Mouse (Mus musculus) gastrocnemius, postnatal 10 days (tissue): ENCODE measurements around the gene Schip1. TPM values are rescaled to one million over a fixed set of nuclear protein-coding genes. Genes with fewer than 3 reads are reported as not detected.
A peak's percentile ranks its signal among the peaks of the same experiment; 100 is the strongest.

Source experiments
- DNase-seq: peaks from one replicate; pipeline ENCODE4 v3.0.0; 2021; ENCODE audit warnings: mixed read lengths
- total RNA-seq, 2 experiments: library from RNA; stranded (reverse); gene quantifications; 2 replicates each; pipeline ENCODE4 v1.2.3; 2021

The Schip1 gene
- total RNA-seq, 2 experiments from 2014 or later, result 86.2 to 86.6 TPM

DNA sequence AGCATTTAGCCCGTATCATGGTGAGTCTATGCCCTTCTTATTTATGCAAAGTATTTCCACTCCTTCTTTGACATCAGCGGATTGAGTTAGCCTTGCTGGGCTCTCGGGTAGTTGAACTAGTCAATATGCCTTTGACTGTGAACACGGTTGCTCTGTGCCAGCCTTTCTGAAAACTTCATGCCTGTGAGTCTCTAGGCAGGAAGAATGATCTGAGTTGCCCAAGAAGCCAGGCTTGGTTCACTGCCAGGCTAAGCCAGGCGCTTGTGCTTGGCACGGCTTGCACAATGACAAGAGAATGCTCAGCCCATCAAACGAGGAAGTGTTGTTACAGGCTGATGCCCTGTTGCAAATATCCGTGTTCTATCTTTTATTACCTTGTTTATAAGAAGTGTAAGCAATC lies 499.3 kb downstream of the Schip1 start:
- peak; percentile 49 for DNase-seq

DNA sequence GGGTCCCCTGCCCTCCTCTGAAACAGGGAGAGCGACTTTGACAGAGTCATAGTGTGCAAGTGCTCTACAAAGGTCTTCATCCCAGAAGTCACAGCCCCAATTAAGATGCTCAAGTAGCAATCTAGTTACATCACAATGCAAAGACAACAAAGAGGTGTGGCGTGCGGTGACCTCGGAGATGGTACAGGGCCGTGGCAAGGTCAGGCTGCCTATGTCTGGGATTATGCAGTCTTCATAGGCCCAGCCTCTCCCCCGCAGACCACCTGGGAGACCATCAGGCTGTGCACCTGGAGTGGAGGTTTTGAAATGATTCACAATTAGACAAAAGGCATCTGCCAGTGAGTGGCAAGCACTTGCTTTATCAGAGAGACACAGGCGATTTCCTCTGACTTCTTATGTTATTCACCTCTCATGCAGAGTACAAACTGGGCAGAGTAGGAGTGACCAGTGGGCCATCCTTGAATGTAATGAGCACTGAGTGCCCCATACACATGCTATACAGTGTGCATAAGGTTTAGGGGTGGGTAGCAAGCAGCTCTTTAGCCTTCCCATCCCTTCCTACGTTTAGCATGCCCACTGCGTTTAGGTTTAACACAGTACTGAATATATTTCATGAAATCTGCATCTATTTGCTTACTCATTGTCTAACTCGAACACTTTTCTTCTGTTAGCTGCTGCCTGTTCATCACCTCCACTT lies 500.5 kb downstream of the Schip1 start:
- DNase-seq, result no peak

DNA sequence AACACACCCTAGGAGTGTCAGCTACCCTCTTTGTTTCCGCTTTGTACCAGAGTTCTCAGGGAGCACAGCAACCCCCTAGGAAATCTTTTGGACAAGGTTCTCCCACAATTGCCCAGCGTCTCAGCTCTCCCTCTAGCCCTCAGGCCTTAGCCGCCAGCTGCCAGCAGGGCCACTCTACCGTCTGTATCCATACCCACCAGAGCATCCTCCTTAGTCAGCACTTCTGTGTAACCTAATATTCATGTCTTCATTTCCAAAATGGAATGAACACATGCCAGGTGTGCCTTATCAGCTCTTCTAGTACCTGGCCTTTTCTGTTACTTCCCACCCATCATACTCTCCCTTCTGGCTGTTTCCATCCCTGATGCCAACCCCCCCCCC lies 501.1 kb downstream of the Schip1 start:
- no peak for DNase-seq

DNA sequence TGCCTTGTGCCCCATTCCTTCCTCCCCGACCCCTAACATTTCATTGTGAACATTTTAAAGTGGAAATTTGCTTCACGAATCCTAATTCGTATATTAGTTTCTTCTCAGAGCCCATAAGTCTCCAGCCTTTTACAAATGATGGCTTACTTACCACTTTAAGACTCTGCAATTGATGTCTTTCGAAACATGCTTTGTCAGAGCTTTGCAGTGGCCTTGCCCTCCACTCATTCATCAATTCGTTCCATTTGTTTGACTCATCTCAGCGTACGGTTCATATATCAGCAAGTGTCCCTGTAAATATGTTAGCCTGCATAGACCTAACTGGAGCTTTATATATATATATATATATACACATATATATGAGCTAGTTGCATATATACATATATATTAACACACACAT lies 503.0 kb downstream of the Schip1 start:
- no peak for DNase-seq

DNA sequence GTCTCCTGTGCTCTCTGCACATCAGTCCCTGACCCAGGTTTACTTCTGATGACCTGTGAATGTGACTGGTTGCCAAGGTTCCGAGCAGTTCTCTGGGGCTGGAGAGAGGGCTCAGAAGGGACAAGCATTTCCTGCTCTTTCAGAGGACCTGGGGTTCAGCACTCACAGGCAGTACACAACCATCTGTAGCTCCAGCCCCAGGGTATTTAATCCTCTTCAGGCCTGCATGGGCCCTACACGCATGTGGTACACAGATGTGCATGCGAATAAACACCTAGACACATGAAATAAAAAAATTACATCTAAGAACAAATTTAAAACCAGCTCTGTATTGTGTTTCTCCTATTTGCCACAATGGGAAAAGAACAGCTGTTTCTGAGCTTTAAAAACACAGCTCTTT lies 503.5 kb downstream of the Schip1 start:
- no peak for DNase-seq

DNA sequence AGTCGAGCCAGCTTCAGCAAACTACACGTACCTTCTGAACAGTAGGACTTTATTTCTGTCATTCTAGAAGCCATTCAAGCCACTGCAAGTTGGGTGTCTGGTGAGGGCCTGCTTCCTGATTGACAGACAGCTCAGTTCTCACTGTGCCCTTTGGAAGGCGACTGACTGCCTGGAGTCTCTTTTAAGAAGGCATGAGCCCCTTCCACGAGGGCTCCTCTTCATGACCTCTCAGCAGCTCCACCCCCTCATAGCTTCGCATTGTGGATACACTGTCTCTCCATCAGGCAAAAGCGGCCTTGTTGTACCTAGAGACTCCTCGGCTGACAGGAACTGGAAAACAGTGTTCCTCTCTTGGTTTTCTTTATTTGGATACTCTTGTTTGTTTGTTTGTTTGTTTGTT lies 504.1 kb downstream of the Schip1 start:
- no peak for DNase-seq

DNA sequence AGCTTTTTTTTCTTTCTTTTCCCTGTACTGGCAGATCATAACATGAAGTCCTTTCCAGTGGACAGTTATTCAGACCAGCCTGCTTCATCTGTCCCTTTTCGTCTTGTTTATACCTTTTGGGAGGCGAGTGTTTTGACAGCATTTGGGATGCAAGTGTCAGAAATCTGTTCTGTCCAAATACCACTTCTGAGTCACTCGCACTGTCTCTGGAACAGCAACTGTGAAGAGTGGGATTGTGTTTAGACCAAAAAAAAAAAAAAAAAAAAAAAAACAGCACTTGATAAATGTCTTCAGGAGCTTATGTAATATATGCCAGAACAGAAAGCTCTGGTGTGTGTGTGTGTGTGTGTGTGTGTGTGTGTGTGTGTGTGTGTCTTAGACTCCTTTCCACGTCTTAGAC lies 505.7 kb downstream of the Schip1 start:
- DNase-seq, result no peak

DNA sequence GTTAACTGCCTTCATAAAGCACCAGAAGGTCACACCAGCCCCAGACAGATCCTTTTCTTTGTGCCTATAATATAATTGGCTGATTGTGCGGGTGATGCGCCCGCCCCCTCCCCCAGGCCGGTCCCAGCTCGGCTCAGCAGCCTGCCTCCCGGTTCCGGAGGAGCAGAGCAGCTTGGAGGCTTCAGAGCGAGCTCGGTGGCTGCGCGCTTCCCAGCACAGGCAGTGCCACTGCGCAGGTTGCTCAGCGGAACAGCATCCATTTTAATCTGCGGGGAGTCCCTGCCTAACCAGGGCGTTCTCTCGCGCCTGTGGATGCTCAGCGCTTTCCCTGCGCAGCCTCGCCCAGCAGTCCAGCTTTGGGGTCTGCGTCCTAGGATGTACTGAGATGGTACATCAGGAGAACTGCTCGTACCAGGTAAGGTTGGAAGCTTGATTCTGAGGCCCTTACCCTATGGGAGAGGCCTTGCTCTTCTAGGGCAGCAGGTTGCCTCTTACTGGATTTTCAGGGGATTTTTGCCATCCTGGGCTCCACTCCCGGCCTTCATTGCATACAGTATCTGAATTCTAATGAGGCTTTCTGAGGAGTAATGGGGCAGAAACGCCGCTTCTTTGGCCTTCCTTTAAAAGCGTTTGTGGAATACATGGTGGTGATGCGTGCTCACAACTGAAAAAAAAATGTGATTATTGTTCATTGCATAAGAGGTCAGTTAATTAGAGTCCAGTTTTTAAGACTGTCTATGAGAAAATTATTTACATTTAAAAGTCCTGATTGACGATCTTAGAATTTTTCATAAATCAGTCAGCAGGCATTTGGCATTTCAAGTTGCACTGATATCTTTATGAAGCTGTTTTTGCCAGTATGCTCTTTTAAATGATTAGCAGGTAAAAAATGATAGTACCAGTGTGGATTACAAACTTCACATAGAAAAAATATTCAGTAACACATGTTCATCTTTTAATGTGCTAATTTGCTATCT lies 507.9 kb downstream of the Schip1 start:
- DNase-seq, result no peak

DNA sequence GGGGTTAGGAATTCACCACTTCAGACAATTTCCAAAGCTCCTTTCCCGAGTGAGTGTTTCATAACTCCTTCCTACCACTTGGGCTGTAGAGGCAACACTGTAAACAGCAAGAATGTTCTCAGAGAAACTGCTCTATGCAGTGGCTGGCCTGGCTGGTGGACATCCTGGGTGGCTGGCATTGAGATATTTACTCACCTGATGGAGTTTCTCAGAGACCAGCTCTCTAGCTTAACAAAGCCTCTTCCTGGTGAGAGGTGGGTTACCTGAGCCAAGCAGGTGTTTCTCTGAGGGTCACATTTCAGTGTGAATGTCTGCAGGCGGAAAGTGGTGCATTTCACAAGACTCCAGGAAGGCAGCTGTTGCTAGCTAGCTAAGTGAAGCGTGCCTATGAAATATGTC lies 508.6 kb downstream of the Schip1 start:
- no peak for DNase-seq

DNA sequence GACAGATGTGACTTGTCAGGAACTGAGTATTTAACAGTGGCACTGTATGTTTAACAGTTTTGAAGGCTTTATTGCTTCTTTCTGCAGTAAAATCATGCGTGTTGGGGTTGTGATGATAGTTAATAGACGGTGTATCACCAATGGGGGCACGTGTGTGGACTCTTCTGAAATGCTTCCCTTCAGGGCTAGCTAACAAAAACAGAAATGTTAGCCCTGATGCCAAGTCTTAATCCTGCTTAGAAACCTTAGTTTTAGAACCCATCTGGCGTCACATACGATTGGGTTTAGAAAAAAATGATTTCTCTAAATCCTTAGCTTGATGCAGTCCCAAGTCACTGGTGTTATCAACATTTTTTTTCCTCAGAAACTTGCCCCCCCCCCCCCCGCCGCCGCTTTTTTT lies 509.5 kb downstream of the Schip1 start:
- no peak for DNase-seq

DNA sequence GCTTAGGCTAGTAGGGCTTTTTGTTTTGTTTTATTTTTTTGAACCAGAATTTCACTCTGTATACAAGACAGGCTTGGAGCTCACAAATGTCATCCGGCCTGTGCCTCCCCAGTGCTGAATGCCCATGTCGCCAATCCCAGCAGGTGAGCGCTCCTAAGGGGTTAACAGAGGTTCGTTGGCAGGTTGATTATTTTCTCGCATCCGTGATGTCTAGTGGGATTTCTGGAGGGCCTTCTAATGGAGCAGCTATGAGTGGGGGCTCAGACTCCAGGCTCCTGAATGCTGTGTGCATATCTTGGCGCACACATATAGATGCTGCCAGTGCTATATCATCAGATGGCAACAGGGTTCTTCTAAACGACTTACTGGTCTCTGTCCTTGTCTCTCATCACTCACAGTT lies 510.0 kb downstream of the Schip1 start:
- no peak for DNase-seq

DNA sequence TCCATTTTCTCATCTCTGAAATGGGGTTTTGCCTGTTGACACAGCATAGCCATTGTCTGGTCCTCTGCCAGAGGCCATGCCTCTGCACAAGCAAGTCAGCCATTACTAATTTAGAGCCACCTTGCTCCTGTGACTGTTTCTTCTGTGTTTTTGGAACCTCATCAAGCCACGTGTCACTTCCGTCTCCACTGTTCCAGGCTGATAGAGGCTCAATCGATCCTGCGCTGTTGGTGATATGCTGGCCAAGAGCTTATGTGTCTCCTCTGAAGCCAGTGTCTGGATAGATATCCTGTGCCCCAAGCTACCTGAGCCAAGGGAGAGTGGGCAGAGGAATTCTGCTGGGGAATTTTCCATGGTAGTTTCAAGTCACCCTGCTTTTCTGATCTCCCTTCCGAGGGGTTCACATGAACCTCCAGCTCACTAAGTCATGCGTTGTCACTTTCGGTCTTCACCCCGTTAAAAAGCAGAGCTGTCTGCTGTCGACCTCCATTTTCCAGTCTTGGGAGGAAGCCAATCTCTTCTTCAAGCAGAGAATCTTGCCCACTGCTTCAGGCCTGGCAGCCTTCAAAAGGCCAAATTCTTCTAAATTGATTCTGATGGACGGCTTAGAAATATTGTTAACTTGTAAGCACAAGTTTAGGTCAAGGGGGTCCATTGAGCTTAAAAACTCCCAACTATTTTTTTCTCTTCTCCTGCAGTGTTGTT lies 511.2 kb downstream of the Schip1 start:
- no peak for DNase-seq

DNA sequence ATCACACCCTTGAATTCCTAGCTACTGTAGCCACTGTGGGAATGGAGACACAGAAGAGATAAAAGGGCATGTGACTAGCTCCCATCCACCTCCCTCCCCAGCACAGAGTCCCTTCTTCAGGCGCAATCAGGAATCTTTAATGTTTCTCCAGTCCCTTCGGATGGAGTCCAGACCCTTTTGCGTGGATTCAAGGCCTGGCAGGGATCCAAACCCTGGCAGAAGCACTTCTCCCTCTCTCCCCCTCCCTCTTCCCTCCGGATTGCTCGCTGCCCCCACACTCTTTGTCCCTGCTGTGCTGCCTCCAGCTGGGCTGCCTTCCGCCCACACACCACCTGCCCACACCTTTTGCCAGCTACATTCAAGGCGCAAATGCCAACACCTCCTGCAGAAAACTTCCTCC lies 511.8 kb downstream of the Schip1 start:
- DNase-seq, result no peak

DNA sequence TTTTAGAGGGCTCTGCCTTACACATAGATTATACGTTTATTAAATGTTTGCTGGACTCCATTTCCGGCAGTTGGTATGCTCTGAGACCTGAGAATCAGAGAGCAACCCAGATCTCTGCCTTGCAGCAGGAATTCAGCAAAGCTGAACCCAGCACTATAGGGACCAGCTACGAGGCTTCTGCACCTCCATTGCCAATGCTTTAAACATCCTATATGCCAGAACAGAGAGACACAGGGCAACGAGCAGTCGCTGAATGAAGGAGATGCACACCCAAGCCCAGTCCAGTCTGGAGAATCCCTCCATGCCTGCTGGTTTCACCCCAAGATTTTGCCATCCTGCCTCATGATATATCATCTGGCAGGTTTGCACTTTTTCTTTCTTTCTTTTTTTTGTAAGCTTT lies 512.3 kb downstream of the Schip1 start:
- no peak for DNase-seq

DNA sequence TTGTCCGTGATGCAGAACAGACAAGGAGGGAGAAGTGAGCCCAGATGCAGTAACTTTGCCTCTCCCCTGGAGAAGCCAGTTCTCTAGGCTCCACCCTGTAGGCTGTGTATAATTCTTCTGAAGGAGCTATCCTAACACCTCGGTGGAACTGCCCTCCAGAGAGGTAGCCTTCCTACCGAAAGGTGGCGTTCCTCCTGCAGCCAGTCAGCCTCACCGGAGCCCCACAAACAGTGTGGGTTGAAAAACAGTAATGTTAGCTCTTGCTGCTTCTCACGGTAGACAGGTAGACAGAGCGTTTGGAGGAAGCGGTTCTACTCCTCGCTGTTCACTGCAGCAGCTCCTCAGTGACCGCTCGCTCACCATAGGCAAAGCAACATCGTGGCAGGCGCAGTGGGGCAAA lies 517.0 kb downstream of the Schip1 start:
- DNase-seq, result no peak

DNA sequence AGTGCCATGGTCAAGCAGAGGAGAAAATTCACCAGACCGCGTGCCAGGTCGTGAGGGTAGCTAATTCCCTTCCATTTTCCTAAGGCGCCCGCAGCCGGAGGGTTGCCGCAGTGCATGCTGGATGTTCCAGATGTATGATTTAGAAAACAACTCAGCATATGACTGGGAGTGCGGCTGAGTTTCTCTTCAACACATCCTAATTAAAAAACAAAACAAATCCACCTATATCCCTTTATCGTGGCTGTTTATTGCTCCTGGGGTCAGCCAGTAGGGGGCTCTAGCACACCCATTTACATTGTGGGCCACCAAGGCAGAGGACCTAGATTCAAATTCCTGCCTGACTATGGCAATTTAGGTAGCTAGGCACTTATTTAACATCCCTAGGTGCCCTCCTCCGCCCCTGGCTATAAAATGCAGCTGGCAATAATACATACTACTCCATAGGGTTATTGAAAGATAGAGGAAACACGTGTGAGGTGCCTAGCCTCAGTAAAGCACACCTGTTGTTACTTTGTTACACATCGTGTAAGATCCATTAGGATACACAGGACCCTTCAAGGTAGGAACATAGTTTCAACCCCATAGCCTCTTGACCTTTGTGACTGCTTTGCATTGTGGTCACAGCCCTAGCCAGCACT lies 517.6 kb downstream of the Schip1 start:
- no peak for DNase-seq

DNA sequence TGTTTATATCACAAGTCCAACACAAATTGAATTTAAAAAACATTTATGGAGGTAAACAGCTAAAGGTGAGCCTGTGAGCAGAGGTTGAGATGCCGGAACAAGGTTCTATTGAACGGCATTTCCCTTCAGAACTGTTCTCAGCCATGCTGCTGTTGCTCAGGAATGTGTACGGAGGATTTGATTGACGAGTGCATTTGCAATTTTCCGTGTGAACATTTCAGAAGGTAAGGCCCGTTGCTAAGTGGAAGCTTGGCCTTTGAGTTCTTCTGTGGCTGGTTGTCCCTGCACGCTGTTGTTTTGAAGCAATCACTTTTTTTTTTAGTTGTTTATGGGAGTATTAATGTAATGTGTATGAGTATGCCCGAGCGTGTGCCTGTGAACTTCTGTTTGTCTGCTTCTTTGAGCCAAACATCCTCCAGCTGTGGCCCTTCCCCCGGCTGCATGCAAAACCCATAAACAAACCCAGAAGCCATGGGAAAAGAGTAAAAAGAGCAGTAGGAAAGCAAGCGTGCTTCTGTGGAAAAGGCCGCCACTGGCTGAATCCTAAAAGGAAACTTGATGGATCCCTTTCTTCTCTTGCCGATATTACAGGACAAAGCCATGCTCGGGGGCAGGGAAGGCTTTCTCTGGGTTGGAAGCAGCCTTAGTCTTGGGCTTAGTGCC lies 518.6 kb downstream of the Schip1 start:
- no peak for DNase-seq

DNA sequence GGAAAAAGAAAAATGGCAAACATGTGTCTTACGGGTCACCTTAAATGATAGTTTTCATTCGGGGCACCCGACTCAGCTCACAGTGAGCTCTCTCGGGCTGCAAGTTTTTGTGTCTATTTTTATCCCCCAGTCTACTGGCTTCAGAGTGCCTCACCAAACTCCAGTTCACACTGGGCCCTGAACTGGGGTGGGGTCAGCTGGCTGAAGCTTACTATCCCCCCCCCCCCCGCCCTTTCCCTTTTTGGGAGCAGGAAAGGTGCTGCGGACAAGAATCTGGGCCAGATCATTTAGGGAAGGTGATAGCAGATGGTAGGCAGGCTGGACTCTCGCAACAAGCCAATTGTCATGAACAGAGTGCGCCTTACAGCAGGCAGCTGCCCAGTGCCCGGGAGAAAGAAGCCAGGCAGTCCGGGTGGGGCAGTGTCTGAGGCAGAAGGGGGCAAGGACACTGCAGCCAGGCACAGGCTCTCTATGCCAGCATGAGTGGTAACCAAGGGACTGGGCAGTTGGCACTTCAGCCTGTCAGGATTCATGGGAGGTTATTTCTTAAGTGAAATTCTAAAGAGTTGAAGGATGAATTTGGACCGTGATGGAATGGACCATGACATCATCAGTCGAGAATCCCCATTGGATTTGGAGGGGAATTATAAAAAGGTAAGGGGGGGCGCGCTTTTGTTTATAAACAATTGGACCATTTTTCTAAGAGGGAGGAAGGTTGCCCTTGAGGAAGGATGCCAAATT lies 519.3 kb downstream of the Schip1 start:
- DNase-seq, result peak; percentile 42

DNA sequence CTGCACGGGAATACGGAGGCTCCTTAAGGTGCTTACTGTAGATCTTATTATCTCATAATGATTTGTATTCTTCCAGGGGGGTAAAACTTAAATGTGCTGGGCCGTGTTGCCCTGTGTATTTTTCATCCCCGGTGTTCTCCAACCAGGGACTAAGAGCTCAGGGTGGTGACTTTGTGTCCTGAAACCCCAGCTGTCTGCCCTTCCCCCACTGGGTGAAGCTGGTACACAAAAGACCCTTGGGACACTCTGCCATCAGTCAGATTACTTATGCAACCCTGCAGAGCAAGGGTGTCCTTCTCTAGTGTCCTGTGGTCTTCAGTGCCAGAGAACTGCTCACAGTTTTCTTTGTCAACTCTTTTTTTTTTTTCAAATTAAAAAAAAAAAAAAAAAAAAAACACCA lies 520.6 kb downstream of the Schip1 start:
- no peak for DNase-seq

DNA sequence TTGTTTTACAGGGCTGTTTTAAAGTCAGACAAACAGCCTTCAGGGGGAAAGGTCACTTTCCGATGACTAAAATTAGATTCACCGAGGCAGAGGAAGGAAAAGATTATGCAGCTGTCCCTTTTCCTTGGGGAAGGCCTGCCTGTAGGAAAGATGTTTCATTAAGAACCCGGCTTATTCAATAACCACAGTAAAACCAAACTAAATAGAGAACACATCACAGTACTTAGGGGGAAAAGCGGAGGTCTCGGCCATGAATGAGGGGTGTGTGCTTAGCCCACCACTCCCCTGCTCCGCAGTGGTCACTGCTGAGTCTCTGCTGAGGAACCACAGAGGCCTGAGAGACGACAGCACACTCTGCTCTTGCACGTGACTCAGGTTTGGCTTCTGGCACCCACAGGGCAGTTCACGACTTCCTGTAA lies 522.1 kb downstream of the Schip1 start:
- DNase-seq, result no peak

DNA sequence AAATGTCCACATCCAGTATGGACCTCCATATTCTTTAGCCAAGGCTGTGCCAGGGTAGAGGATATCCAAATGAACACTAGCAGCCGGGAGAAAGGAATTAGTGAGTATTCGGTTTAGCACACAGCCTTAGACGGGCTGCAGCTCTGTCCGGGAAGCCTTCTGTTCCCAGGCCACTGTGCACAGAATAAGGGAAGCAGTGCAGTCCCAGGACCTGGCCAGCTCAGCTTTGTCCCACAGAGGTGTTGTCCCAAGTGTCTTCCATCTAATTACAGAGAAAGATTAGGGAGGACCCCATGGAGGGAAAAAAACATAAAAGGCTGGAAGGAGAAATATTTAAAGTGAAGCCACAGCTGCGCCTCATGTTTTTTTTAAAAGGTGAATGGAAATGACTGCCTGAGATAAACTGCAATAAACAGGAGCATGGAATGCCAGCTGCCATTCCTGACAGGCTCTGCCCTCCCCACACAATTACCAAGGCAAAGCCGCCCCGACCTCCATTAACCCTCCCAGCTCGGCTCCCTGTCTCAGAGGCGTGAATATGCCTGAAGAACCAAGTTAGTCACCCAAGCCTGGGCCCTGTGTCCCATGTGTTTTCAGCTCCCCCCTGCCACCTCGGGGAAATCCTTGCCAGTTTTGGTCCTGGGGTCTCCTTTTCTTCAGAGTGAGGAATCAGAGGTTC lies 523.1 kb downstream of the Schip1 start:
- DNase-seq, result no peak
